Comparison of ENCODE assay signal across 10 mouse cellular contexts in genomic region chr7:45172974-45173373, GRCm38 (mm10). TPM values are rescaled to one million over a fixed set of nuclear protein-coding genes. Genes with fewer than 3 reads are reported as not detected.
DNase-seq lines count a peak whose midpoint lies in the region; ATAC-seq and TF ChIP-seq lines count a peak whose summit lies in the region.
"Had no signal": no experiment of that assay in that cellular context is flagged by ENCODE, and none has a peak within 500 bp of the region (broad histone marks: within the 10 kb centered on the region; RNA-seq: fewer than 3 reads in every experiment).

No protein-coding gene starts in this region.

- peaks cover 4% of the 10 kb centered on the region; the same call in 1 of the 2 replicates for H3K9me3 ChIP-seq in liver, embryonic 14.5 days (ENCODE audit: control insufficient read depth, low read length)

- H3K36me3 ChIP-seq in liver, embryonic 14.5 days (replicated peaks; ENCODE audit: control insufficient read depth, insufficient read depth, low read depth) = no peaks in the 10 kb centered on the region
- H3K36me3 ChIP-seq: lung, embryonic 15.5 days had no signal

- peak; percentile 79 for TF ChIP-seq CTCF in liver, embryonic 14.5 days (IDR thresholded peaks at IDR 0.05; ENCODE audit: low read depth)

- no peak overlapping the region for H3K4me2 ChIP-seq in liver, embryonic 14.5 days (ENCODE audit: low read depth)
- H3K4me2 ChIP-seq: lung, embryonic 15.5 days had no signal

- H3K9ac ChIP-seq in liver, embryonic 14.5 days (replicated peaks) = no peak overlapping the region
- H3K9ac ChIP-seq: lung, embryonic 15.5 days had no signal

- no peaks in the 10 kb centered on the region for H3K4me1 ChIP-seq in liver, embryonic 14.5 days (replicated peaks; ENCODE audit: control insufficient read depth in 2 of 2, insufficient read depth in 2 of 2, low read length in 1 of 2)

- 38% methylated on average over 7 of the region's 7 CpGs for WGBS in liver, embryonic 14.5 days (ENCODE audit: insufficient replicate concordance)

- H3K4me3 ChIP-seq in liver, embryonic 14.5 days (ENCODE audit: insufficient read depth in 1 of 2, low read depth in 2 of 2, low read length in 2 of 2) = no peak overlapping the region
- H3K4me3 ChIP-seq: lung, embryonic 15.5 days had no signal

- DNase-seq in cerebellum, postnatal 36 days = peak; percentile 51 to 58
- DNase-seq in cerebellum, adult 9-11 months = no peak
- DNase-seq in spleen, adult 12 weeks (ENCODE audit: low spot score) = peak; percentile 37
- DNase-seq in spleen, postnatal 36 days (ENCODE audit: low spot score in 2 of 2) = no peak
- no peak for DNase-seq in liver, embryonic 14.5 days (ENCODE audit: low read depth in 3 of 3, low spot score in 3 of 3)
- DNase-seq in thymus, postnatal 36 days = peak; percentile 38 to 55
- DNase-seq in adipocyte (ENCODE audit: low spot score) = no peak

- no peak for ATAC-seq in liver, embryonic 14.5 days (ENCODE audit: insufficient read depth)
- ATAC-seq in frontal cortex, adult (ENCODE audit: low TSS enrichment) = no peak

- no peak overlapping the region for H3K27ac ChIP-seq in liver, embryonic 14.5 days
- H3K27ac ChIP-seq: lung, embryonic 15.5 days had no signal

- H3K27me3 ChIP-seq in liver, embryonic 14.5 days (ENCODE audit: control insufficient read depth, insufficient read depth, low read length) = peaks cover 59% of the 10 kb centered on the region

- TF ChIP-seq EP300 in liver, embryonic 14.5 days (IDR thresholded peaks at IDR 0.05; ENCODE audit: low read depth) = no peak

RNA-seq across cellular contexts. Expression of gene Gfy, which starts 6.4 kb away (rescaled TPM):
- 0.02 TPM in 1 of 2 replicates, not detected in the other for polyA plus RNA-seq in liver, embryonic 14.5 days (2012; rRNA removed)
- not detected in 2 replicates for polyA plus RNA-seq in liver, embryonic 14.5 days (2014; fragmentation: Nextera tagmentation; extraction: Ambion mirVana)
- polyA plus RNA-seq: gonadal fat pad, adult 2 months; lung, embryonic 15.5 days had no signal

RNA-seq across cellular contexts. Expression of gene Pth2, which starts 7.8 kb away (rescaled TPM):
- polyA plus RNA-seq in liver, embryonic 14.5 days (2012; rRNA removed) = not detected in 2 replicates
- polyA plus RNA-seq in liver, embryonic 14.5 days (2014; fragmentation: Nextera tagmentation; extraction: Ambion mirVana) = not detected in 2 replicates
- polyA plus RNA-seq: gonadal fat pad, adult 2 months; lung, embryonic 15.5 days had no signal

RNA-seq across cellular contexts. Expression of gene Slc17a7, which starts 9.2 kb away (rescaled TPM):
- 0.01 TPM in 2 replicates for polyA plus RNA-seq in liver, embryonic 14.5 days (2012; rRNA removed)
- polyA plus RNA-seq in liver, embryonic 14.5 days (2014; fragmentation: Nextera tagmentation; extraction: Ambion mirVana) = not detected in 2 replicates

RNA-seq across cellular contexts. Expression of gene Aldh16a1, which starts 18.6 kb away (rescaled TPM):
- polyA plus RNA-seq in liver, embryonic 14.5 days (2012; rRNA removed) = 17.9 and 19.8 TPM in 2 replicates
- polyA plus RNA-seq in liver, embryonic 14.5 days (2014; fragmentation: Nextera tagmentation; extraction: Ambion mirVana) = 20.9 and 23.1 TPM in 2 replicates

RNA-seq across cellular contexts. Expression of gene Pih1d1, which starts 18.9 kb away (rescaled TPM):
- 38.3 and 43.3 TPM in 2 replicates for polyA plus RNA-seq in liver, embryonic 14.5 days (2012; rRNA removed)
- 44.3 and 45.8 TPM in 2 replicates for polyA plus RNA-seq in liver, embryonic 14.5 days (2014; fragmentation: Nextera tagmentation; extraction: Ambion mirVana)

Comparison
In these comparisons a context has a peak if more than half of its experiments do, and no peak if none do; other contexts are left out.
1. DNase-seq: peak in cerebellum, postnatal 36 days (2 of 2), spleen, adult 12 weeks (single experiment) and thymus, postnatal 36 days (2 of 2); none in cerebellum, adult 9-11 months (single experiment), spleen, postnatal 36 days (0 of 2), liver, embryonic 14.5 days (0 of 3) and adipocyte (single experiment).